Mouse (Mus musculus): Measurements from ENCODE around the gene Timm29.
"Not testable (repeated sequence)": the region's sequence is repeated elsewhere in the genome, so short reads cannot be mapped to it uniquely, and the experiment has no call there.

Gene Timm29

DNA sequence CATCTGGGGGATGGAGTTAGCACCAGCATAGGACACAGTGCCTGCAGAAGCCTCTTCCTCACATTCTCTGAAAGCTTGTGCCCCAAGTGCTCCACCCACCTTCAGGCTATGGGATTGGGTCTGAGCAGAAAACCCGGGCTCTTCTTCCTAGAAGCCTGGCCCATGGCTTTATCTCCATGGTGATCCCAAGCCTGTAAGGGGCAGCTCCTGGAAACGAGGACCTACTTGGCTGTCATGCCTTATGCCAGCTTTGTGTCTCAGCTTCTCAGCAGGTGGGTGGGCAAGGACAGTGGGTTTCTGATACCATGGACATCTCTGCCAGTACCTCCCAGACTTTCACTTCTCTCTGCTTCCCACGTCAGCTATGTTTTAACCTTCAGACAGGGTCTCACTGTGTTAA, 14.3 kb upstream of the Timm29 start:
- DNase-seq (ENCODE audit: low spot score in 2 of 2), result no peak

DNA sequence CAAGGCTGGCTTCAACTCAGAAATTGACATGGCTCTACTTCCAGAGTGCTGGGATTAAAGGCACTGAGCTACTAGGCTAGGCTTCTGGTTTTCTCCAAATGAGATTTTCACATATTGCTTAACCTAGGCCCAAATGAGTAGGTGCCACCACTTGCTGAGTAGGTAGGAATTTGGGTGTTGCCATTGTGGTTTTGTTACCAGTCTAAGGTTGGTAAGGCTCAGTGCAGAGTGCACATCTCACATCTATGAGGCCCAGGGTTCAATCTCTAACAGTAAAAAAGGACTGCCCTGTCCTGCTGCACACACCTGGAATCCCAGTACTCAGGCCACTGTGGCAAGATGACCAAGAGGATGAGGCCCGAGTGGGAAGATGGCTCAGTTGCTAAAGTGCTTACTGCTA, 7.1 kb upstream of the Timm29 start:
- no peak for DNase-seq (ENCODE audit: low spot score in 2 of 2)

DNA sequence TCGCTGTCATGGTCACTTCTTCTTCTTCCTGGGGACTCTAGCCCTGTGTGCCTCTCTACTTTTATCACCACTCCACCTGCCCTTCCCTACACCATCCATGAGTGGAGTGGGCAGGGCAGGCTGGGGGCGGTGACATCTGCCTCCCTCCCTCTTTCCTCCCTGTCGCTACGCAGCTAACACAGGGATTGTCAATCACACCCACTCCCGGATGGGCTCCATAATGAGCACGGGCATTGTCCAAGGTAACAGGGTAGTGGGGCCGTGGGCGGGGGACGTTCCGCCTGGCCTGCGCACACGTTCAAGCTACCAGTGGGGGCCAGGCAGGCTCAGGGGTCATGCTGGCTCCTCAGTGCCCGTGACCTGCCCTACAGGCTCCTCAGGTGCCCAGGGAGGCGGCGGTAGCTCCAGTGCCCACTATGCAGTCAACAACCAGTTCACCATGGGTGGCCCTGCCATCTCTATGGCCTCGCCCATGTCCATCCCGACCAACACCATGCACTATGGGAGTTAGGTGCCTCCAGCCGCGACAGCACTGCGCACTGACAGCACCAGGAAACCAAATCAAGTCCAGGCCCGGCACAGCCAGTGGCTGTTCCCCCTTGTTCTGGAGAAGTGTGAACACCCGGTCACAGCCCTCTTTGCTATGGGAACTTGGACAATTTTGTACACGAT, 4.7 kb upstream of the Timm29 start:
- DNase-seq (ENCODE audit: low spot score in 2 of 2), result no peak

DNA sequence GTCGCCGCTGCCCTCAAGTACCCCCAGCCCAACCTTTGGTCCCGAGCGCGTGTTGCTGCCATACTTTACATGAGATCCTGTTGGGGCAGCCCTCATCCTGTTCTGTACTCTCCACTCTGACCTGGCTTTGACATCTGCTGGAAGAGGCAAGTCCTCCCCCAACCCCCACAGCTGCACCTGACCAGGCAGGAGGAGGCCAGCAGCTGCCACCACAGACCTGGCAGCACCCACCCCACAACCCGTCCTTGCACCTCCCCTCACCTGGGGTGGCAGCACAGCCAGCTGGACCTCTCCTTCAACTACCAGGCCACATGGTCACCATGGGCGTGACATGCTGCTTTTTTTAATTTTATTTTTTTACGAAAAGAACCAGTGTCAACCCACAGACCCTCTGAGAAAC, 4.2 kb upstream of the Timm29 start:
- no peak for DNase-seq (ENCODE audit: low spot score in 2 of 2)

DNA sequence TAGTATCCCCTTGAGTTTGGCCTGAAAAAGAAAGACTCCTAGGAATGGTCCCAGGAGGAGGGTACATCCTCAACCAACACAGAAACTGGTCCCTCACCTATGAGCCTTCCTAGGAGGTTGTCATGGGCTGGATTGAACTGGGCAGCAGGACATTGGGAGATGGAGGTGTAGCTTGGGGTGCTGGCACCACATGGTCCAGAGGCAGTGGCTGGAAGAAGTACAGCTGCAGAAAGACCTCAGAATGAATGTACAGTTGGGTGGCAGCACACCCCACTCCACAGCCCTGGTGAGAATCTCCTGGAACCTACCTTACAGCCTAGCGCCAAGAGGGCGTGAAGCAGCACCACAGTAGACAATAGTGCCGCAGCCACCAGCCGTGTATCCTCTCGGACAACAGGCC, 3.0 kb upstream of the Timm29 start:
- DNase-seq (ENCODE audit: low spot score in 2 of 2), result no peak

- no peak for DNase-seq (ENCODE audit: low spot score in 2 of 2)
These were observed 1.2 kb upstream of the Timm29 start for GRCm38 (mm10) chr9:21591127-21591830.

GRCm38 (mm10) chr9:21591831-21592702, 455 bp upstream of the Timm29 start:
- DNase-seq (ENCODE audit: low spot score in 2 of 2), result no peak

DNA sequence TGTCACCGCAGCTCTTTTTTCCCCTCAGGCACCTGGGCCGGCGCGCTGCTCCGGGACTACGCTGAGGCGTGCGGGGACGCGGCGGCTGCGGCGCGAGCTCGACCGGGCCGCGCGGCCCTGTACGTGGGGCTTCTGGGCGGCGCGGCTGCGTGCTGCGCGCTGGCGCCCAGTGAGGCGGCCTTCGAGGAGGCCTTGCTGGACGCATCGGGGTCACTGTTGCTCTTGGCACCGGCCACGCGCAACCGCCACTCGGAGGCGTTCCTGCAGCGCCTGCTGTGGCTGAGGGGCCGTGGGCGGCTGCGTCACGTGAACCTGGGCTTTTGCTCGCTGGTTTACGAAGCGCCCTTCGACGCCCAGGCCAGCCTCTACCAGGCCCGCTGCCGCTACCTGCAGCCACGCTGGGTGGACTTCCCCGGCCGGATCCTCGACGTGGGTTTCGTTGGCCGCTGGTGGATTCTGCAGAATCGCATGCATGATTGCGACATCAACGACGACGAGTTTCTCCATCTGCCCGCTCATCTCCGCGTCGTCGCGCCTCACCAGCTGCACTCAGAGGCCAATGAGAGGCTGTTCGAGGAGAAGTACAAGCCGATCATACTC, 700 bp downstream of the Timm29 start:
- DNase-seq (ENCODE audit: low spot score in 2 of 2), result peak; percentile 47 to 80

DNA sequence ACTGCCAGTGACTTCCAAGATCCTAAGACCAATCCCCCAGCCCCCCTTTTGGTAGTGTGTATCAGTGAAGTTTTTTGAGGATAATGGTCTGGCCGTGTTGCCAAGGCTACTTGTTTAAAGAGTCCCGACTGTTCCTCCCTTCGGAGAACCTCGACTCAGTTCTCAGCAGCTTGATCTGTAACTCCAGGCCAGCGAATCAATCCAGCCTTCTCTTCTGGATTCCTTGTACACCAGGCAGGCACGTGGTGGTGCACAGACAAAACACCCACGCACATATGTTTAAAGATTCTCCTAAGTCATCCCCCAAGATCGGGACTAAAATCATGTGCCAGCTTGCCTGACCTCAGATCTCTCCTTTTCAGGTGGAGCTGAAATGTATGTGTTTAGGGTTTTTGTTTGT, 1.8 kb downstream of the Timm29 start:
- not testable (repeated sequence) for DNase-seq (ENCODE audit: low spot score in 2 of 2)

DNA sequence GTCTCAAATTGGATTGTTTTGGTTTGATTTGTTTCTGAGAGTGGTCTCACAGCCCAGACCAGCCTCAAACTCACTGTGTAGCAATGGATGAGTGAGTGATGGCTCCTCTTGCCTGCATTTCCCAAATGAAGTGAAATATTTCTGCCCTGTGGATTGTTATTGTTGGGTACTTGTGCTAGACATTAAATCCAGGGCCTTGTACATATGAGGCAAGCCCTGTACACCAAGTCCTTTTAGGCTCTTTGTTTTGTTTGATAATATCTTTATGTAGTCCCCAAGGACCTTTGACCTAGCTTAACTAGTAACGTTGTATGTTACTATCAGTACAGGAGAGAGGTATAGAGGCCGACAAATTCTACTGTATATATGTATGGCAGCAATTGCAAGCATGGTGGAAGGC, 2.3 kb downstream of the Timm29 start:
- DNase-seq (ENCODE audit: low spot score in 2 of 2), result no peak

DNA sequence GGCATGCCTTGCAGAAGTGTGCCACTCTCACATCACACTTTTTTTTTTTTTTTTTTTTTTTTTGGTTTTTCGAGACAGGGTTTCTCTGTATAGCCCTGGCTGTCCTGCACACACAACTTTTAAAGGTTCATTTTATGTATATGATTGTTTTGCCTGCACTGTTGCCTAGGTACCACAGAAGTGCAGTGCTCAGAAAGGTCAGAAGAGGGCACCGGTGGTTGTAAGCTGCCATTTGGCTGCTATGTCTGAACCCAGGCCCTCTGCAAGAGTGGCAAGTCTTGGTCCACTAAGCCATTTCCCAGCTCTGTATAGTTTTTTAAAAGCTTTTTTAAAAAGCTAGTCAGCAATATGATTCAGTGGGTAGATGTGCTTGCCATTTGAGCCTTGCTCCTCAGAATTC, 5.7 kb downstream of the Timm29 start:
- peak in 1 of 2 experiments; percentile 43 for DNase-seq (ENCODE audit: low spot score in 2 of 2)

DNA sequence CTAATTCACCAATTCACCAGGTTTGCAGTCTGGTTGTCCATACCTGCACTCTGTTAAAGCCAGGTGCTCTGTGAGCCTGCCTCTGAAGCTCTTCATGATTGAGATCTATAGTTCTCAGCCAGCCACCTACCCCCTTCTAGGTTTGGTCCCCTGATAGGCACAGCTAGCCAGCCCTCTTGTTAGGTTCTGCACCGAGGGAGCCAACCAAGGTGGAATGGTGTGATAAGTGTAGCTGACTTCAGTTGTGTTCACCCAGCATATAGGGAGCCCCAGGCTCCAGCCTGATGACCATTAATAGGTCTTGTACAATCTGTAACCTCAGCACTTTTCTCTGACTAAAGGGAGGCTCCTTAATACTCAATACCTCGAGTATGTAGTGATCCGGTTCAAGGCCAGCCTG, 7.7 kb downstream of the Timm29 start:
- DNase-seq (ENCODE audit: low spot score in 2 of 2), result no peak

GRCm38 (mm10) chr9:21601073-21601472, 8.6 kb downstream of the Timm29 start:
- no peak for DNase-seq (ENCODE audit: low spot score in 2 of 2)

GRCm38 (mm10) chr9:21601722-21602399, 9.3 kb downstream of the Timm29 start:
- DNase-seq (ENCODE audit: low spot score in 2 of 2), result peak; percentile 71 to 87

GRCm38 (mm10) chr9:21604119-21604518, 11.6 kb downstream of the Timm29 start:
- no peak for DNase-seq (ENCODE audit: low spot score in 2 of 2)

DNA sequence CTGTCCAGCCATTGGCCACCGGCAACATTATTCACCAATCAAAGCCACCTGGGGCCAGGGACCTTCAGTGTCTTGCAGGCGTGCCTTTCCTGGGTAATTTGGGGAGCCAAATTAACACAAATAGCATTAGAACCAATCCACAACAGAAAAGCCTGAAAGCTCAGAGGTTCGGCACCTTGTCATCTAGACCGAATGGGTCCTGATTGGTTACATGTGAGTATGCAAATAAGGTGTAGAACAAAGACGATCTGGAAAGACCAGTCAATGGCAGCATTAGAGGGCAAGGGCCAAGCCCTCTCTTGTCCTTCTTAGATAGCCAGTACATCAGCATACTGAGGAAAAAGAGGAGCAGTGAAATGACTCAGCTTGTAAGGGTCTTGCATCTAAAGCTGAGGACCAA, 13.3 kb downstream of the Timm29 start:
- DNase-seq (ENCODE audit: low spot score in 2 of 2), result no peak

- DNase-seq (ENCODE audit: low spot score in 2 of 2), result no peak
These were observed 14.1 kb downstream of the Timm29 start for GRCm38 (mm10) chr9:21606648-21607047.

DNA sequence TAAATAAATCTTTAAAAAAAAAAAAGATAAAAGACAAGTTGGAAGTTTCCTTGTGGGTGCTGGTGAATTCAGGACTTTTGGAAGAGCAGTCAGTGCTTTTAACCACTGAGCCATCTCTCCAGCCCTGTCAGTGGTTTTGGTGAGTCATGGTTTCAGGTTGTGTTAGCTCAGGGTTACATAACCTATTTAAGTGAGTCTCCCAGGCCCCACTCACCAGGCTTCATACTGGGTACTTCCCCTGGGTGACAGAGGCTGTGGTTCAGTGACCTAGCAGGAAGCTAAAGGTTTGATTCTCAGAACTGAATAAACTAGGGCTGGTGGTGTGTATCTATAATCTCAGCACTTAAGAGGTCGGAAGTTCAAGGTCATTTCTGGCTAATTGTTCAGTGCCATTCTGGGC, 17.3 kb downstream of the Timm29 start:
- peak in 1 of 2 experiments; percentile 64 for DNase-seq (ENCODE audit: low spot score in 2 of 2)

DNA sequence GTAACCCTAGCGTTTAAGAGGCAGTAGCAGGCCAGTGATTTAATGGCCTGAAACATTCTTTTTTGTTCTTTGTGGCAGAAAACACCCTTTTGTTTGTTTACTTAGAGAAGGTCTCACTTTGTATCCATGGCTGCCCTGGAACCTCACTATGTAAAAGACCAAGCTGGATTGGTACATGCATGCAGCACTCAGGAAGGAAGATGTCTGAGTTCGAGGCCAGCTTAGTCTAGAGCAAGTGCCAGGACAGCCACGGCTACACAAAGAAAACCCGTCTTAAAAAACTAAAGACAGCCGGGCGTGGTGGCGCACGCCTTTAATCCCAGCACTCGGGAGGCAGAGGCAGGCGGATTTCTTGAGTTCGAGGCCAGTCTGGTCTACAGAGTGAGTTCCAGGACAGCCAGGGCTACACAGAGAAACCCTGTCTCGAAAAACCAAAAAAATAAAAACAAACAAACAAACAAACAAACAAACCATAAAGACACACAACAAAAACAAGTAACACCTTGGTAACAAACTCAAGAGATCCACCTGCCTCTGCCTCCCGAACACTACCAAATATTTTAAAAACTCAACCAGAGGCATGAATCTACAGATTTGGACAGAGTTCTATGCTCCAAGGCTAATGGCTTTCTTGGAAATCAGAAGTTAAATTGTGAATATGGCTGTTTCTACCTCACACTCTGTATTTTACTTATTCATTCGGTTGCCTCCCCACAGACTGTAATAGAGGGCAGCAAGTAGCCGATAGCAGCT, 22.5 kb downstream of the Timm29 start:
- no peak for DNase-seq (ENCODE audit: low spot score in 2 of 2)

DNA sequence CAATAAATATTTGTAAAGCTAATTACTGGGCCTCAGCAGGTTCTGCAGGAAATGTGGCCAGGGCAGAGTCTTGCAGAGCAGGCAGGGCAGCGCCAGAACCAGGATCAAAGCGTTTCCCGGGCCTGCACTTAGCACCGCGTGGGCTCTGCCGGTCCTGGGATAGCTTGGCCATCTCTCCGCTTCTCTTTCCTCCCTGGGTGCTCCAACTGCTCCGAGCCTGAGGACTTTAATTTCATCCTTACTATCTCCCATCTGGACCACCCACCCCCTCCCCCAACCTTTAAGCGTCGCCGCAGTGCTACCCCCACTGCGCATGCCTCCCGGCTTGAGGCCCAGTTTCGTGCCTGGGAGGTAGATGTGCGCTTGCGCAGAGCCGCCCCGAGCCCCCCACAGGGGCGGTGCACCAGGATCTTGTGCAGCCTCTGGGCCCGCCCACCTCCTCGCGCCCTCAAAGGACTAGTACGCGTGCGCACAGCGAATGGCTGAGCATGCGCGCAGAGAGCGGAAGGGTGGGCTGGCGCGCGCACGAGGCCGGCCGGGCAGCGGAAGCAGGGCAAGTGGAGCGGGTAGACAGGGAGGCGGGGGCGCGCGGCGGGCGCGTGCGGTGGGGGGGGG, 23.2 kb downstream of the Timm29 start, which contains the start of gene Smarca4:
TSS of gene Smarca4 (plus strand) at position 553 of the 615 bp plus-strand sequence.
- DNase-seq (ENCODE audit: low spot score in 2 of 2), result peak; percentile 98 to 99
